Mouse (Mus musculus) hindbrain, postnatal 0 days (tissue): ENCODE data around the gene Gnai2. TPM values are rescaled to one million over a fixed set of nuclear protein-coding genes. Genes with fewer than 3 reads are reported as not detected.
A peak's percentile ranks its signal among the peaks of the same experiment; 100 is the strongest.

Experiments
- ATAC-seq: fragments of 200-750 bp; cut with Nextera tagmentation; 2 replicates; pipeline ENCODE4 v1.8.0; 2017; ENCODE audit warnings: mild to moderate bottlenecking, moderate TSS enrichment, moderate library complexity
- DNase-seq: peaks from one replicate; pipeline ENCODE4 v3.0.0-alpha.2; 2015; ENCODE audit warnings: low spot score
- H3K27ac ChIP-seq: fragments of 300-500 bp; sonication (generic); 2 replicates; pipeline ENCODE4 v1.5.1; 2014; ENCODE audit warnings: mild to moderate bottlenecking
- H3K27me3 ChIP-seq: fragments of 300-500 bp; sonication (generic); 2 replicates; pipeline ENCODE4 v1.6.1; 2014; ENCODE audit warnings: low read length, mixed read lengths; ENCODE audit not compliant: insufficient read depth
- H3K36me3 ChIP-seq: fragments of 300-500 bp; sonication (generic); 2 replicates; pipeline ENCODE4 v1.6.1; 2014; ENCODE audit warnings: low read length, mixed read lengths; ENCODE audit not compliant: insufficient read depth
- H3K4me1 ChIP-seq: fragments of 300-500 bp; sonication (generic); 2 replicates; pipeline ENCODE4 v1.6.1; 2014; ENCODE audit warnings: antibody characterized with exemption, low read length, mixed read lengths; ENCODE audit not compliant: insufficient read depth
- H3K4me2 ChIP-seq: fragments of 300-500 bp; sonication (generic); 2 replicates; pipeline ENCODE4 v1.6.1; 2014; ENCODE audit warnings: low read depth, mild to moderate bottlenecking, low read length, moderate library complexity, mixed read lengths
- H3K4me3 ChIP-seq: fragments of 300-500 bp; sonication (generic); 2 replicates; pipeline ENCODE4 v1.5.1; 2014; ENCODE audit warnings: low read length
- H3K9ac ChIP-seq: fragments of 300-500 bp; sonication (generic); replicated peaks from 2 replicates; pipeline ENCODE4 v1.6.1; 2014; ENCODE audit warnings: mild to moderate bottlenecking, low read length, moderate library complexity, mixed read lengths
- H3K9me3 ChIP-seq: fragments of 300-500 bp; sonication (generic); 2 replicates; pipeline ENCODE4 v1.6.1; 2016; ENCODE audit warnings: low read length, mixed read lengths
- CTCF ChIP-seq: IDR thresholded peaks from 2 replicates; pipeline ENCODE4 v1.5.1; 2016; ENCODE audit warnings: antibody characterized with exemption, control low read depth, low read depth
- WGBS: fragments of 180-500 bp; shearing (Covaris S2); extraction: QIAGEN DNeasy Blood & Tissue Kit; methylation state at CpG from one replicate; pipeline ENCODE4 v1.1.7; 2014; 5-methylcytosine and 5-hydroxymethylcytosine counted together
- polyA plus RNA-seq: library from polyadenylated mRNA; unstranded; fragments of >200 nt; fragmentation: Nextera tagmentation; extraction: Ambion mirVana; gene quantifications from 2 replicates; pipeline ENCODE4 v1.2.1, GENCODE M21; 2015
- total RNA-seq: library from RNA; depleted of rRNA; stranded (reverse); fragments of >200 nt; gene quantifications from 2 replicates; pipeline ENCODE4 v1.2.3, GENCODE M21; 2014

Gnai2 gene
- total and polyA plus RNA-seq, 2 experiments from 2014 or later = 287 to 334 TPM

DNA sequence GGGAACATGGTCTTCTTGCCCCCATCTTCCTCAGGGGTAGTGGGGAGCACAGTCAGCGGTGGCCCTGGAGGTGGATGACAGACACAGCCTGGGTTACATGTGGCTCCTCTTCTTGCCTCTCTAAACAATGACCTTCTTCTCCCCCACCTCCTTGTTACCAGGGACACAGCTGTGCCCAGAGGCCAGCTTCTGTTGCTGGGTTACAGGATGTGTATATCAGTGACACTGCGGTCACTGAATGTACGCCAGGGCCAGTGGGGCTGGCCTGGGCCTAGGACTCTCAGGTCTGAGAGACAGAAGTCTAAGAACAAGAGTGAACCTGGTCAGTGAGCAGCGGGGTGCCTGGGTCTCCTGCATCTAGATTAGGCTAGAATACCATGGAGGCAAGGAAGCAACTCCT lies 20.1 kb downstream of the Gnai2 start:
- Histone ChIP-seq H3K9ac (no peak overlapping the region), H3K27ac (0 out of 2 replicates have a peak overlapping the region, but pooled peaks have one; percentile 41), H3K4me1 (peaks cover 13% of the 10 kb centered on the region), H3K4me2 (no peak overlapping the region), H3K27me3 (no peaks in the 10 kb centered on the region), H3K36me3 (peaks cover 33% of the 10 kb centered on the region), H3K9me3 (no peaks in the 10 kb centered on the region), H3K4me3 (no peak overlapping the region)
- peak; percentile 25 for DNase-seq
- WGBS = 39% methylated on average over 4 of the region's 4 CpGs
- TF ChIP-seq CTCF = no peak
- no peak for ATAC-seq

GRCm38 (mm10) chr9:107612945-107613569 lies 22.1 kb downstream of the Gnai2 start:
- DNase-seq (peak; percentile 64), ATAC-seq (no peak; the same call in 1 of the 2 replicates)
- no peaks in the 10 kb centered on the region for H3K27me3 ChIP-seq
- no peak overlapping the region; the same call in 1 of the 2 replicates for H3K9ac ChIP-seq
- TF ChIP-seq CTCF = peak; percentile 54; the same call in 1 of the 2 replicates
- 6% methylated on average over 12 of the region's 12 CpGs for WGBS
- peak overlapping the region; percentile 56 for H3K4me2 ChIP-seq
- peak overlapping the region; percentile 98 for H3K27ac ChIP-seq
- peaks cover 20% of the 10 kb centered on the region for H3K36me3 ChIP-seq
- peak overlapping the region; percentile 26; the same call in 1 of the 2 replicates for H3K4me3 ChIP-seq
- H3K9me3 ChIP-seq = no peaks in the 10 kb centered on the region
- H3K4me1 ChIP-seq = peaks cover 13% of the 10 kb centered on the region

- no peaks in the 10 kb centered on the region for H3K9me3 ChIP-seq
- peak; percentile 96 for ATAC-seq
- H3K27me3 ChIP-seq = no peaks in the 10 kb centered on the region
- H3K4me2 ChIP-seq = peak overlapping the region; percentile 56
- peak overlapping the region; percentile 58 for H3K9ac ChIP-seq
- H3K27ac ChIP-seq = peak overlapping the region; percentile 98
- peak; percentile 99 for DNase-seq
- 1% methylated on average over 46 of the region's 48 CpGs for WGBS
- H3K4me3 ChIP-seq = peak overlapping the region; percentile 26
- H3K36me3 ChIP-seq = peaks cover 16% of the 10 kb centered on the region
- peaks cover 18% of the 10 kb centered on the region for H3K4me1 ChIP-seq
- peak; percentile 80 for TF ChIP-seq CTCF
These were observed 22.8 kb downstream of the Gnai2 start for GRCm38 (mm10) chr9:107612191-107612944.

- Histone ChIP-seq H3K9ac (peak overlapping the region; percentile 58), H3K4me2 (peak overlapping the region; percentile 56), H3K27ac (peak overlapping the region; percentile 98), H3K27me3 (no peaks in the 10 kb centered on the region), H3K9me3 (no peaks in the 10 kb centered on the region), H3K36me3 (peaks cover 16% of the 10 kb centered on the region), H3K4me1 (peaks cover 18% of the 10 kb centered on the region), H3K4me3 (no peak overlapping the region)
- no peak for DNase-seq
- no peak for TF ChIP-seq CTCF
- WGBS = 65% methylated on average over 6 of the region's 6 CpGs
- no peak for ATAC-seq
These were observed 23.5 kb downstream of the Gnai2 start for GRCm38 (mm10) chr9:107611456-107612190.

DNA sequence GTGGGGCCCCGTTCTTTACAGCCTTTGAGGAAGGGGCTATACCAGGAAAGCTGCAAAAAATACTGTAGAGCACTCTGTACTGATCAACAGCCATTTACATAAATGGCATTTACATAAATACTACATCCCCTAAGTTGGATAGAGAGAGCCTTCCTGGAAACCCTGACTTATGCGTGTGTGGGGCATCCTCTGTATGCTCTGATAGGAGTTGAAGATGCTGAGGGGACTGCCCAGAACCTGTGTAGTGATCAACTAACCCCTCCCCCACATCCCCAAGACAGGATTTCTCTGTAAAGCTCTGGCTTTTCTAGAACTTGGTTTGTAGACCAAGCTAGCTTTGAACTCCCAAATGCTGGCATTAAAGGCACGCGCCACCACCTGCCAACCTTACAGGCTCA lies 25.7 kb downstream of the Gnai2 start:
- H3K9me3 ChIP-seq = no peaks in the 10 kb centered on the region
- no peak for TF ChIP-seq CTCF
- H3K4me2 ChIP-seq = no peak overlapping the region
- no peak overlapping the region for H3K4me3 ChIP-seq
- no peaks in the 10 kb centered on the region for H3K36me3 ChIP-seq
- H3K9ac ChIP-seq = no peak overlapping the region
- WGBS = 67% methylated on average over 4 of the region's 4 CpGs
- peaks cover 21% of the 10 kb centered on the region for H3K4me1 ChIP-seq
- no peak for ATAC-seq
- no peak overlapping the region for H3K27ac ChIP-seq
- no peak for DNase-seq
- no peaks in the 10 kb centered on the region for H3K27me3 ChIP-seq

GRCm38 (mm10) chr9:107608741-107609432 lies 26.3 kb downstream of the Gnai2 start, which contains the start of gene Sema3b:
Gene Sema3b (minus strand): TSS chr9:107609229.
- Histone ChIP-seq H3K9ac (0 out of 2 replicates have a peak within 1 kb of the TSS, but pooled peaks have one; percentile 17), H3K27me3 (no peaks in the 10 kb centered on the region), H3K27ac (0 out of 2 replicates have a peak within 1 kb of the TSS, but pooled peaks have one; percentile 11), H3K4me3 (no peak within 1 kb of the TSS), H3K4me1 (peaks cover 21% of the 10 kb centered on the region), H3K36me3 (no peaks in the 10 kb centered on the region), H3K4me2 (no peak within 1 kb of the TSS), H3K9me3 (no peaks in the 10 kb centered on the region)
- no peak for TF ChIP-seq CTCF
- DNase-seq (no peak), ATAC-seq (no peak)
- 42% methylated on average over 12 of the region's 12 CpGs for WGBS
